ENCODE assay signal across 8 mouse cellular contexts in the genomic region with DNA sequence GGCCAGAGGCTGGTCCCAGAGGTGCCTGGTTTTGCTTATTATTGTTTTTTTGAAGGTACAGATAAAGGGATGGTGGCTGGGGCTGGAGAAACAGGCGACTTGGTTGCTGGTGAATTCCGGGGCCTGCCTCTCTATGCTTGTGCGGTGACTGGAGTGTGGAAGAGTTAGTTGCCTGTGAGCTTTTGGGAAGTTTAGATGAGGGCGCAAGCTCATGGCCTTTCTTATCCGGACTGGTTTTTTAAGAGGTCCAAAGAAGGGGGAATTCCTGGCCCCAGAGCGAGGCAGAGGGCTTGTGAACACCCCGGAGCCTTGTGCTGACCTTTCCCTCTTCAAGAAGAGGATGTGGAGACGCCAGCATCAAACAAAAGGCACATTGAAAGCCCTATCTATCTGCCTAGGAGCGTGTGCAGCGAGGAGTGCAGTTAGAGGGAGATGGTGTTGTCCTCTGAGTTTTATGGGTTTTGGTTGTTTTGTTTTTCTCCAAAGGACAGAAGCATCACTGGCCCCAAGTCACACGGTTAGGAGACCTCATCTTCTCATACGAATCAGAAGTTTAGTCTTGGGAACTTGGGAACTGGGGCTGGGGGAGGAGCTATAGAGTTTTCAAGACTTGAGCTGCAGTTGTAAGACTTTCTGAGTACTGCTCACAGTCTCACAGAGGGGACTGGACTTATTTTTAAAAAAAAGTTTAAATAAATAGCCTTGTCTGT. TPM values are rescaled to one million over a fixed set of nuclear protein-coding genes. Genes with fewer than 3 reads are reported as not detected.
A peak's percentile ranks its signal among the peaks of the same experiment; 100 is the strongest.
DNase-seq lines count a peak whose midpoint lies in the region; ATAC-seq and TF ChIP-seq lines count a peak whose summit lies in the region.

No protein-coding gene starts in this region.

- no peaks in the 10 kb centered on the region for H3K36me3 ChIP-seq in heart, embryonic 12.5 days
- H3K36me3 ChIP-seq in E14TG2a.4 (ENCODE audit: insufficient read depth, low read length): no peaks in the 10 kb centered on the region
- no peaks in the 10 kb centered on the region for H3K36me3 ChIP-seq in forebrain, embryonic 16.5 days (ENCODE audit: control insufficient read depth, insufficient read depth)
- H3K36me3 ChIP-seq in liver, embryonic 12.5 days: no peaks in the 10 kb centered on the region

- no peaks in the 10 kb centered on the region for H3K27me3 ChIP-seq in heart, embryonic 12.5 days (replicated peaks)
- H3K27me3 ChIP-seq in E14TG2a.4 (ENCODE audit: insufficient read depth, low read length): peaks cover 85% of the 10 kb centered on the region
- no peaks in the 10 kb centered on the region for H3K27me3 ChIP-seq in forebrain, embryonic 16.5 days (replicated peaks; ENCODE audit: control insufficient read depth, insufficient read depth, low read length)
- H3K27me3 ChIP-seq in liver, embryonic 12.5 days (replicated peaks): peaks cover 52% of the 10 kb centered on the region

- H3K4me1 ChIP-seq in heart, embryonic 12.5 days (replicated peaks): peaks cover 66% of the 10 kb centered on the region
- H3K4me1 ChIP-seq in E14TG2a.4 (replicated peaks; ENCODE audit: low read depth, low read length): peaks cover 33% of the 10 kb centered on the region
- H3K4me1 ChIP-seq in forebrain, embryonic 16.5 days (replicated peaks; ENCODE audit: control insufficient read depth, insufficient read depth, low read length): peaks cover 63% of the 10 kb centered on the region
- H3K4me1 ChIP-seq in liver, embryonic 12.5 days: peaks cover 88% of the 10 kb centered on the region

- no peak for DNase-seq in heart, postnatal 10 days
- no peak for DNase-seq in adrenal gland, adult 2 months
- no peak for DNase-seq in adrenal gland, adult 18-20 months (ENCODE audit: low spot score in 2 of 2)

- peak overlapping the region; percentile 98 for H3K9ac ChIP-seq in heart, embryonic 12.5 days
- peak overlapping the region; percentile 98 for H3K9ac ChIP-seq in forebrain, embryonic 16.5 days (replicated peaks; ENCODE audit: low read depth, low read length)
- peak overlapping the region; percentile 74 for H3K9ac ChIP-seq in liver, embryonic 12.5 days

- H3K9me3 ChIP-seq in heart, embryonic 12.5 days (replicated peaks): no peaks in the 10 kb centered on the region
- H3K9me3 ChIP-seq in E14TG2a.4 (ENCODE audit: low read length): no peaks in the 10 kb centered on the region
- H3K9me3 ChIP-seq in forebrain, embryonic 16.5 days (ENCODE audit: control insufficient read depth, low read length): no peaks in the 10 kb centered on the region
- H3K9me3 ChIP-seq in liver, embryonic 12.5 days (replicated peaks): no peaks in the 10 kb centered on the region

- no peak for TF ChIP-seq CTCF in E14TG2a.4 (conservative IDR thresholded peaks at IDR 0.05; ENCODE audit: low read length)

- 2% methylated on average over 12 of the region's 12 CpGs for WGBS in heart, embryonic 12.5 days
- WGBS in forebrain, embryonic 16.5 days: 3% methylated on average over 12 of the region's 12 CpGs
- WGBS in liver, embryonic 12.5 days (ENCODE audit: insufficient replicate concordance): 26% methylated on average over 12 of the region's 12 CpGs

- no peak for ATAC-seq in heart, embryonic 12.5 days (ENCODE audit: insufficient number of reproducible peaks, low FRiP score)
- no peak for ATAC-seq in forebrain, embryonic 16.5 days
- ATAC-seq in liver, embryonic 12.5 days: no peak
- no peak for ATAC-seq in cerebellum, adult (ENCODE audit: insufficient number of reproducible peaks, low FRiP score, low TSS enrichment)

- peak overlapping the region; percentile 99 for H3K27ac ChIP-seq in heart, embryonic 12.5 days (ENCODE audit: poor library complexity, severe bottlenecking)
- peak overlapping the region; percentile 99 for H3K27ac ChIP-seq in forebrain, embryonic 16.5 days (ENCODE audit: low read length)
- H3K27ac ChIP-seq in liver, embryonic 12.5 days: peak overlapping the region; percentile 92

- H3K4me2 ChIP-seq in heart, embryonic 12.5 days: peak overlapping the region; percentile 91
- H3K4me2 ChIP-seq in forebrain, embryonic 16.5 days (ENCODE audit: low read length): peak overlapping the region; percentile 65
- peak overlapping the region; percentile 98 for H3K4me2 ChIP-seq in liver, embryonic 12.5 days

- peak overlapping the region; percentile 79 for H3K4me3 ChIP-seq in heart, embryonic 12.5 days
- peak overlapping the region; percentile 80 for H3K4me3 ChIP-seq in E14TG2a.4 (replicated peaks; ENCODE audit: low read length)
- H3K4me3 ChIP-seq in forebrain, embryonic 16.5 days (replicated peaks; ENCODE audit: low read length): peak overlapping the region; percentile 100
- peak overlapping the region; percentile 73 for H3K4me3 ChIP-seq in liver, embryonic 12.5 days

- intact Hi-C loops in heart, postnatal 10 days (cut with DNase I): loop anchor here (2.0 kb wide), 2 partner anchors 19 to 63 kb away; no protein-coding TSS in a partner anchor

RNA-seq across cellular contexts. Expression of gene Zmiz1, which starts 2.8 kb away (rescaled TPM):
- 34.2 and 41.4 TPM in 2 replicates for polyA plus RNA-seq in heart, embryonic 12.5 days (2016; fragmentation: Nextera tagmentation; extraction: Ambion mirVana)
- 10 to 100 TPM; 70.9 to 72.0 TPM for total RNA-seq in heart, postnatal 10 days (2021)
- polyA plus RNA-seq in forebrain, embryonic 16.5 days (2015; fragmentation: Nextera tagmentation; extraction: Ambion mirVana): 52.6 and 56.6 TPM in 2 replicates
- 9.1 and 10.2 TPM in 2 replicates for polyA plus RNA-seq in liver, embryonic 12.5 days (2016; fragmentation: Nextera tagmentation; extraction: Ambion mirVana)
- total RNA-seq in adrenal gland, adult 2 months (2021): 100 to 1,000 TPM in 1 of 2 experiments, 10 to 100 TPM in 1; 90.8 to 142 TPM
- 72.7 and 95.8 TPM in 2 replicates for polyA plus RNA-seq in adrenal gland, adult 2 months (2012; rRNA removed)
- total RNA-seq in adrenal gland, adult 18-20 months (2021): 100 to 1,000 TPM in 1 of 2 experiments, 10 to 100 TPM in 1; 89.1 to 116 TPM
